Mouse (Mus musculus) olfactory bulb, adult 2 months (tissue): ENCODE measurements around the gene Thrap3. TPM values are rescaled to one million over a fixed set of nuclear protein-coding genes. Genes with fewer than 3 reads are reported as not detected.

Experiments used
- H3K27ac ChIP-seq: fragments of 200-500 bp; 2 replicates; pipeline ENCODE4 v1.5.1; 2012; ENCODE audit warnings: low read depth, low read length; ENCODE audit not compliant: insufficient read depth
- H3K4me1 ChIP-seq: fragments of 200-500 bp; 2 replicates; pipeline ENCODE4 v1.6.1; 2012; ENCODE audit warnings: low read length; ENCODE audit not compliant: control insufficient read depth, insufficient read depth
- H3K4me3 ChIP-seq: fragments of 200-500 bp; 2 replicates; pipeline ENCODE4 v1.5.1; 2012; ENCODE audit warnings: mild to moderate bottlenecking, low read depth, low read length, moderate library complexity; ENCODE audit not compliant: insufficient read depth
- CTCF ChIP-seq: fragments of 200-500 bp; IDR thresholded peaks from 2 replicates; pipeline ENCODE4 v1.5.1; 2012; ENCODE audit warnings: low read depth, mild to moderate bottlenecking, low read length, moderate library complexity; ENCODE audit not compliant: insufficient read depth
- POLR2A ChIP-seq: fragments of 200-500 bp; IDR thresholded peaks from 2 replicates; pipeline ENCODE4 v1.6.1; 2012; ENCODE audit warnings: mild to moderate bottlenecking, low read depth, low read length, moderate library complexity; ENCODE audit not compliant: insufficient read depth
- WGBS: fragments of 180-500 bp; shearing (Covaris S2); methylation state at CpG from one replicate; pipeline ENCODE4 v1.1.7; 2018; 5-methylcytosine and 5-hydroxymethylcytosine counted together
- polyA plus RNA-seq: library from polyadenylated mRNA; stranded (reverse); fragments of >200 nt; gene quantifications from 2 replicates; pipeline ENCODE4 v1.2.4, GENCODE M21; 2012; ENCODE audit warnings: low replicate concordance; ENCODE audit not compliant: missing spikeins, insufficient read depth, insufficient read length

Gene Thrap3
- polyA plus RNA-seq, 1 experiment = 165 TPM

GRCm38 (mm10) chr4:126237721-126238242 lies 35.2 kb upstream of the Thrap3 start:
- Histone ChIP-seq H3K4me1 (peaks cover 52% of the 10 kb centered on the region), H3K27ac (peak overlapping the region; percentile 73), H3K4me3 (no peak overlapping the region)
- 15% methylated on average over 5 of the region's 5 CpGs for WGBS
- no peak for TF ChIP-seq POLR2A

GRCm38 (mm10) chr4:126236467-126237280 lies 34.1 kb upstream of the Thrap3 start:
- TF ChIP-seq POLR2A = no peak
- TF ChIP-seq CTCF = no peak
- Histone ChIP-seq H3K4me3 (no peak overlapping the region), H3K4me1 (peaks cover 42% of the 10 kb centered on the region), H3K27ac (peak overlapping the region; percentile 73)
- WGBS = 51% methylated on average over 63 of the region's 63 CpGs

- Histone ChIP-seq H3K27ac (no peak overlapping the region), H3K4me1 (peaks cover 37% of the 10 kb centered on the region), H3K4me3 (no peak overlapping the region)
- 89% methylated on average over 10 of the region's 10 CpGs for WGBS
- TF ChIP-seq CTCF (no peak), POLR2A (no peak)
These were observed 32.6 kb upstream of the Thrap3 start for GRCm38 (mm10) chr4:126235191-126235590.

GRCm38 (mm10) chr4:126234496-126235175 lies 32.1 kb upstream of the Thrap3 start:
- H3K4me1 ChIP-seq = peaks cover 34% of the 10 kb centered on the region
- H3K27ac ChIP-seq = no peak overlapping the region
- TF ChIP-seq CTCF = no peak
- WGBS = 77% methylated on average over 18 of the region's 18 CpGs
- no peak overlapping the region for H3K4me3 ChIP-seq

- Histone ChIP-seq H3K27ac (no peak overlapping the region), H3K4me1 (peaks cover 31% of the 10 kb centered on the region), H3K4me3 (no peak overlapping the region)
- TF ChIP-seq CTCF (no peak), POLR2A (no peak)
- 93% methylated on average over 29 of the region's 29 CpGs for WGBS
These were observed 31.2 kb upstream of the Thrap3 start for GRCm38 (mm10) chr4:126233676-126234308.

GRCm38 (mm10) chr4:126229900-126230299 lies 27.3 kb upstream of the Thrap3 start:
- TF ChIP-seq CTCF (no peak), POLR2A (no peak)
- Histone ChIP-seq H3K4me1 (peaks cover 11% of the 10 kb centered on the region), H3K4me3 (no peak overlapping the region), H3K27ac (no peak overlapping the region)
- WGBS = 71% methylated on average over 7 of the region's 7 CpGs

GRCm38 (mm10) chr4:126228144-126228543 lies 25.6 kb upstream of the Thrap3 start:
- Histone ChIP-seq H3K27ac (no peak overlapping the region), H3K4me1 (peaks cover 9% of the 10 kb centered on the region), H3K4me3 (no peak overlapping the region)
- WGBS = 9% methylated on average over 5 of the region's 5 CpGs
- TF ChIP-seq POLR2A (no peak), CTCF (no peak)

GRCm38 (mm10) chr4:126227077-126227761 lies 24.7 kb upstream of the Thrap3 start:
- 3% methylated on average over 18 of the region's 18 CpGs for WGBS
- 0 out of 2 replicates have a peak overlapping the region, but pooled peaks have one; percentile 8 for H3K27ac ChIP-seq

More at GRCm38 (mm10) chr4:126227077-126227761, 24.7 kb upstream of the Thrap3 start:
- TF ChIP-seq POLR2A (no peak), CTCF (peak; percentile 80)
- peak overlapping the region; percentile 33 for H3K4me3 ChIP-seq
- H3K4me1 ChIP-seq = peaks cover 9% of the 10 kb centered on the region
